Mouse (Mus musculus): ENCODE data around the gene Clip1.

Gene Clip1

GRCm38 (mm10) chr5:123671473-123671820 is 13.0 kb downstream of the Clip1 start:
- DNase-seq (ENCODE audit: extremely low read depth, low read depth, low spot score) = no peak

- DNase-seq (ENCODE audit: extremely low read depth, low read depth, low spot score) = no peak
Observed at GRCm38 (mm10) chr5:123670800-123671472, 13.5 kb downstream of the Clip1 start.

GRCm38 (mm10) chr5:123669991-123670799 is 14.2 kb downstream of the Clip1 start:
- DNase-seq (ENCODE audit: extremely low read depth, low read depth, low spot score) = no peak

- no peak for DNase-seq (ENCODE audit: extremely low read depth, low read depth, low spot score)
Observed at GRCm38 (mm10) chr5:123667915-123668314, 16.5 kb downstream of the Clip1 start.

- DNase-seq (ENCODE audit: extremely low read depth, low read depth, low spot score) = peak; percentile 72
Observed at GRCm38 (mm10) chr5:123665956-123666355, 18.5 kb downstream of the Clip1 start.

GRCm38 (mm10) chr5:123664329-123664728 is 20.1 kb downstream of the Clip1 start:
- DNase-seq (ENCODE audit: extremely low read depth, low read depth, low spot score) = no peak

- DNase-seq (ENCODE audit: extremely low read depth, low read depth, low spot score) = no peak
Observed at GRCm38 (mm10) chr5:123662059-123662458, 22.4 kb downstream of the Clip1 start.

- DNase-seq (ENCODE audit: extremely low read depth, low read depth, low spot score) = no peak
Observed at GRCm38 (mm10) chr5:123661602-123662001, 22.8 kb downstream of the Clip1 start.

- DNase-seq (ENCODE audit: extremely low read depth, low read depth, low spot score) = no peak
Observed at GRCm38 (mm10) chr5:123657651-123658050, 26.8 kb downstream of the Clip1 start.

GRCm38 (mm10) chr5:123654937-123655336 is 29.5 kb downstream of the Clip1 start:
- no peak for DNase-seq (ENCODE audit: extremely low read depth, low read depth, low spot score)

GRCm38 (mm10) chr5:123653287-123653801 is 31.1 kb downstream of the Clip1 start:
- no peak for DNase-seq (ENCODE audit: extremely low read depth, low read depth, low spot score)

- DNase-seq (ENCODE audit: extremely low read depth, low read depth, low spot score) = no peak
Observed at GRCm38 (mm10) chr5:123650825-123651224, 33.6 kb downstream of the Clip1 start.

- no peak for DNase-seq (ENCODE audit: extremely low read depth, low read depth, low spot score)
Observed at GRCm38 (mm10) chr5:123642401-123642800, 42.0 kb downstream of the Clip1 start.

- no peak for DNase-seq (ENCODE audit: extremely low read depth, low read depth, low spot score)
Observed at GRCm38 (mm10) chr5:123641259-123641900, 43.0 kb downstream of the Clip1 start.

- DNase-seq (ENCODE audit: extremely low read depth, low read depth, low spot score) = peak; percentile 26
Observed at GRCm38 (mm10) chr5:123640181-123640580, 44.2 kb downstream of the Clip1 start.

- no peak for DNase-seq (ENCODE audit: extremely low read depth, low read depth, low spot score)
Observed at GRCm38 (mm10) chr5:123631210-123631609, 53.2 kb downstream of the Clip1 start.

- DNase-seq (ENCODE audit: extremely low read depth, low read depth, low spot score) = no peak
Observed at GRCm38 (mm10) chr5:123626631-123627030, 57.8 kb downstream of the Clip1 start.

- no peak for DNase-seq (ENCODE audit: extremely low read depth, low read depth, low spot score)
Observed at GRCm38 (mm10) chr5:123622421-123622820, 62.0 kb downstream of the Clip1 start.

GRCm38 (mm10) chr5:123618558-123618957 is 65.9 kb downstream of the Clip1 start:
- DNase-seq (ENCODE audit: extremely low read depth, low read depth, low spot score) = no peak

GRCm38 (mm10) chr5:123614246-123614645 is 70.2 kb downstream of the Clip1 start:
- no peak for DNase-seq (ENCODE audit: extremely low read depth, low read depth, low spot score)

GRCm38 (mm10) chr5:123609843-123610242 is 74.6 kb downstream of the Clip1 start:
- no peak for DNase-seq (ENCODE audit: extremely low read depth, low read depth, low spot score)

GRCm38 (mm10) chr5:123609416-123609815 is 75.0 kb downstream of the Clip1 start:
- DNase-seq (ENCODE audit: extremely low read depth, low read depth, low spot score) = no peak
